Mouse (Mus musculus) macrophage (primary cell): ENCODE results near the gene Nos2. TPM values are rescaled to one million over a fixed set of nuclear protein-coding genes. Genes with fewer than 3 reads are reported as not detected.
"Not testable (repeated sequence)": the region's sequence is repeated elsewhere in the genome, so short reads cannot be mapped to it uniquely, and the experiment has no call there.

Experiments used
- H3K27ac ChIP-seq: fragments of 350-480 bp; formaldehyde crosslinking; 2 replicates; pipeline ENCODE4 v1.9.0; 2021
- H3K36me3 ChIP-seq: fragments of 350-480 bp; formaldehyde crosslinking; 2 replicates; pipeline ENCODE4 v1.9.0; 2021; ENCODE audit errors: inconsistent target
- H3K4me3 ChIP-seq: fragments of 350-480 bp; formaldehyde crosslinking; 2 replicates; pipeline ENCODE4 v1.9.0; 2021; ENCODE audit errors: inconsistent target
- H3K79me2 ChIP-seq: fragments of 350-480 bp; formaldehyde crosslinking; 2 replicates; pipeline ENCODE4 v1.9.0; 2021; ENCODE audit errors: inconsistent target
- WGBS: methylation state at CpG from one replicate; pipeline ENCODE4 v1.1.7; 2026; ENCODE audit warnings: inconsistent platforms; ENCODE audit not compliant: missing documents; 5-methylcytosine and 5-hydroxymethylcytosine counted together
- polyA plus RNA-seq: library from polyadenylated mRNA; stranded (reverse); fragments of 250-400 nt; gene quantifications from 3 replicates; pipeline ENCODE4 v1.2.4, GENCODE M21; 2018; ENCODE audit warnings: inconsistent platforms

The Nos2 gene
- polyA plus RNA-seq, 1 experiment from 2014 or later = 0.49 TPM

DNA sequence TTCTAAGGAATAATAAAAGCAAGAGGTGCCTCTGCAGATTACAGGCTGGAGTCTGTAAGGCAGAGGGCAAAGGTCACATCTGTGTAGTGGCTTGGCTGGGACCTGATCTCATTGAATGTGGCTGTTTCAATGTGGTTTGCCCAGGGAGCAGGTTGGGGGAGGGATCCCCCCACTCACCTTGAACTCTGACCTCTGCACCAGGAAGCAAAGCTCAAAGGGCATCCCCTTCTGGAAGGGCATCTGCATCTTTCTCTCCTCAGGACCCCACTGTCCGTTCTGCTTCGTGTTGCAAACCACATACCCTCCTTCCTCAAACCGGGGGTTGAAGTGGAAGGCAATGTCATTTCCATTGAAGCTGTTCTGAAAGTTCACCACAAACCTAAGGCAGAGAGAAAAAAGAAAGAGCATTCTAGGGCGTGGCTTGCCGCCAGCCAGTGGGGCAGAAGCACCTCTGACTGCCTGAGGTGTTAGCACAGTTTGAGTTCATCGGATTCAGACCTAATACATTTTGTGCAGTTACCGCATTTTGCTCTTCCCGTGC, 52.3 kb downstream of the Nos2 start:
- Histone ChIP-seq H3K79me2 (peaks cover 45% of the 10 kb centered on the region), H3K27ac (no peak overlapping the region), H3K36me3 (peaks cover 99% of the 10 kb centered on the region), H3K4me3 (no peak overlapping the region)
- 46% methylated on average over 8 of the region's 8 CpGs for WGBS

DNA sequence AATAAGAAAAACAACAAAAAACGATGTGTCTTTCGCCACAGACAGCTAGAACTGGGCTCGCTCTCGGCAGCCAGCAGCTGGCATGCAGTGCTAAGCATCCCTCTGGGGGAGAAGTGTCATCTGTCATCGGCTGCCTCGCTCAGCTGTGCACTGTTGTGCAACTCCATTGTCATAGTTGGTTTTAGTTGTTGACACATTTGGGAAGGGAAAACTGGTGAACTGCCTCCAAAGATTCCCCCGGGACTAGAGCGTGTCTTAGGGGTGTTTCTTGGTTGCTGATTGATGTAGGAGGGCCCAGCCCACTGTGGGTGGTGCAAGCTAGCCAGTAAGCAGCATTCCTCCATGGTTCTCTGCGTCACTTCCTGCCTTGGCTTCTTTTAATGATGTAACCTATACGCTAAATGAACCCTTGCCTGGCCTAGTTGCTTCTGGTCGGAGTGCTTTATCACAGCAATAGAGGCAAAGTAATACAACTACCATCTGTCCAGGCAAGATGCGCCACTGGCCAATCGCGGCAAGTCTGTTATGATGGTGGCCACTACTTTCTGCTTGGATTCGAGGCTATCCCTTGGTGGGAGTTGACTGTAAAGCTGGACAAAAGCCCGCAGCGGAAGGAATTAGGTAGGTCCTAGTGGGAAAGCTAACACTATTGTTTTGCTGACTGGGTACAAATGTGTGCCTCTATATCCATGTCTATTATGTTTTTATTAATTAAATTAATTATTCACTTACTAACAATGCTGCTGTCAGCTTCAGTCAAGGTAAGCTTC, 53.0 kb downstream of the Nos2 start:
- H3K27ac ChIP-seq = no peak overlapping the region

DNA sequence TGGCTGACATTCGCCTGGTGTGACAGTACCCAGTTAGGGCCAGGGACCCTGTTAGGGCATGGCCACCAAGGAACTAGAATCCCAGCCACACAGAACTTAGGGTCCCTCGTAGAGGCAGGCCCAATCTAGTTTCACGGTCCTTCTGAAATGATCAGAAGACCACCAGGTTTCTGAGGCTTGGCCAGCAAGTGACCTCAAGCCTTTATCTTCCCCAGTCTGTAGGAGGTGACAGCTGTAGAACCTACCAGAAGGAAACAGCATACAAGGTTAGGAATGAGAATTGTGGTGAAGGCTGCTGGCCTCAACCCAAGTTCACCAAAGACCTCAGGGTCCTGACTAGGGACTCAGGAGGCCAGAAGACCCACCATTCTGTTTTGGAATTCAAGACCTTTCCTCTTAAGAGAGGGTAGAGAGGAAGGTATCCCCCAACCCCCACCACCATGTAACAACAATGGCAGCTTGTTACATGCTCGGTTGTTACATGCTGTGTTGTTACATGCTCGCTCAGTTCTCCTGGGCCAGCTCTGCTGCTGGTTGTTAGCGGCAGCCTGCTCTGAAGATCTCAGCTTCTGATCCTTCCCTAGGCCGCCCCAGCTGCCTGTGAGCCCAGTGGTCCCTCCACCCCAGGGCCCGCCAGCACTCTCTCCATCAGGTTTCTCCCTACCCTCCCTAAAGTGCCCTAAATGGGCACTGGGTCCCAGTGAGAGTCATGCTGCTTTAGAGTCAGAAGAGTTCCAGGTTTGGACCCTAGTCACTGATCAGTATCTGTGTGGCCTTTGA, 56.3 kb downstream of the Nos2 start:
- H3K27ac ChIP-seq = no peak overlapping the region
- no peak overlapping the region for H3K4me3 ChIP-seq
- peaks cover 67% of the 10 kb centered on the region for H3K36me3 ChIP-seq

More for the DNA sequence above, 53.0 kb downstream of the Nos2 start:
- Histone ChIP-seq H3K79me2 (peaks cover 52% of the 10 kb centered on the region), H3K4me3 (no peak overlapping the region), H3K36me3 (peaks cover 99% of the 10 kb centered on the region)
- 68% methylated on average over 17 of the region's 17 CpGs for WGBS

DNA sequence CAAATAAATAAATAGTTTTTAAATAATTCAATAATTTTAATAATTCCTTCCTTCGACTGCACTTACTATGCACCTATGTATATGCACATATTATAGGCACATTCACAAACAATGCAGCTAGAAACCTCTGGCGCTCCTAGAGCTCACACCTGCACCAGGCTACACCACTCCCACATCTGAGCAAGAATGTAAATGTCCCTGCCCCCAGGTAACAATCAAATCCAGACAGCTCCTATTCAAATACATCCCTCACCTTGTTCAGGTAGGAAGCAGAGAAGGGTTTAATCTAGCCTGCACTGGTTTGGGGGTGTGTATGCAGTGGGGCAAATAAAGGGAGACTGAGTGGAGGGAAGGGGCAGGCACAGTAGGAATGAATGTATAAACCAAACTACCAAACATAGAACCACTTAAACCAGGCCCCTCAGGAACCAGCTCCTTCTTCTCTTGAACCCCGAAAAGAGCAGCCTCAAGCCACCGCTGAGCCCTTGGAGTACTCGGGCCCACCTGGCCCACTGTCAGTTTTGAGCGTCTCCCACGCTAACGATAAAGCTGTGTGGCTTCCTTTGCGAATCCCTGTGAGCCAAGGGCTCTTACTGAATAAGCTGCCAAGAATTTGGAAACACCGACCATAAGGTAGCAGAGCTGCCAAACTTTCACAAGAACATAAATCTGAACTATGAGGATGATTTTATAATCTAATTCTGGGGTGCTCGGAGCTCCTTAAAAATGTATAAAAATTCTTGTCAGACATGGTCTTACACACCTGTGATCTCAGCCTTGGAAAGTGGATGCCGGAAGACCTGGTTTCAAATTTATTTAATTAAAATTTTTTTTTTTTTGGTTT, 57.8 kb downstream of the Nos2 start:
- peaks cover 53% of the 10 kb centered on the region for H3K36me3 ChIP-seq
- no peak overlapping the region for H3K4me3 ChIP-seq
- 97% methylated on average over 12 of the region's 12 CpGs for WGBS
- peaks cover 100% of the 10 kb centered on the region for H3K79me2 ChIP-seq
- no peak overlapping the region for H3K27ac ChIP-seq

More for the DNA sequence above, 56.3 kb downstream of the Nos2 start:
- WGBS = 92% methylated on average over 8 of the region's 8 CpGs
- peaks cover 86% of the 10 kb centered on the region for H3K79me2 ChIP-seq

DNA sequence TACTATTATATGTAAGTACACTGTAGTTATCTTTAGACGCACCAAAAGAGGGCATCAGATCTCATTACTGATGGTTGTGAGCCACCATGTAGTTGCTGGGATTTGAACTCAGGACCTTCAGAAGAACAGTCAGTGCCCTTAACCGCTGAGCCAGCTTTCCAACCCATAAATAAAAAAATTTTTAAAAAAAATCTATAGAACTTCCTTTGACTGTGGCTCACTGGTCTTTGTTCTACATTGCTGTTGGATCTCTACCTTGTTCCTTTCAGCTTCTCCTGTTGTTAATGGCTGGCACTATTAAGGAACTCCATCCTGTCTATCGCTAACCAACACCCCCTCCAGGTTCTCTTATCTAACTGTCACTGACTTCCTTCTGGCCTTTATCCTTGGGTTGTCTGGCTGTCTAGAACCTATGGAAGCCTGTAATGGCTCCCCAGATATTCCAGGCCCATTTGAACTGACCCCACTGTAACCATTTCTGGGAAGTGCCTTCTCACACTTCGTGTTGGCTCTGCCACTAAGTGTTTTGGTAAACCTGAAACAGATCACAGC, 59.6 kb downstream of the Nos2 start:
- Histone ChIP-seq H3K36me3 (peaks cover 35% of the 10 kb centered on the region), H3K27ac (no peak overlapping the region), H3K4me3 (no peak overlapping the region), H3K79me2 (peaks cover 100% of the 10 kb centered on the region)
- 60% methylated on average over 4 of the region's 4 CpGs for WGBS

DNA sequence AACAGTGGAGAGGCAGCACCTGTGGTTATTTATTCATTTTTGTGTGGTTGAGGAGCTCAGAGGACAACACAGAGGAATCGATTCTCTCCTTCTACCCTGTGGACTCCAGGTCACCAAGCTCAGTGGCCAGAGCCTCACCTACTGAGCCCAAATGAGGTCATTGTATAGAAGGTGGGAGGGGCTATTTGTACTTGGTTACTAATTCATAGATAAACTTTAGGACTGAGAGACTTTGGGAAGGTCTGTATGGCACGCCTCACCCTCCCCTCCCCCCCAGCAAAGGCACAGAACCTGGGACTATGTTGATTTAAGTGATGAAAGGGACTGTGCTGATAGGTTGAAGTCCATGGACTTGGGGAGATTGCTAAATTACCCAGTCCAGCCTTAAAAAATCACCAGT, 61.5 kb downstream of the Nos2 start:
- H3K27ac ChIP-seq = peak overlapping the region; percentile 89
- 71% methylated on average over 2 of the region's 2 CpGs for WGBS
- H3K36me3 ChIP-seq = peaks cover 16% of the 10 kb centered on the region
- peaks cover 84% of the 10 kb centered on the region for H3K79me2 ChIP-seq
- peak overlapping the region; percentile 96 for H3K4me3 ChIP-seq

DNA sequence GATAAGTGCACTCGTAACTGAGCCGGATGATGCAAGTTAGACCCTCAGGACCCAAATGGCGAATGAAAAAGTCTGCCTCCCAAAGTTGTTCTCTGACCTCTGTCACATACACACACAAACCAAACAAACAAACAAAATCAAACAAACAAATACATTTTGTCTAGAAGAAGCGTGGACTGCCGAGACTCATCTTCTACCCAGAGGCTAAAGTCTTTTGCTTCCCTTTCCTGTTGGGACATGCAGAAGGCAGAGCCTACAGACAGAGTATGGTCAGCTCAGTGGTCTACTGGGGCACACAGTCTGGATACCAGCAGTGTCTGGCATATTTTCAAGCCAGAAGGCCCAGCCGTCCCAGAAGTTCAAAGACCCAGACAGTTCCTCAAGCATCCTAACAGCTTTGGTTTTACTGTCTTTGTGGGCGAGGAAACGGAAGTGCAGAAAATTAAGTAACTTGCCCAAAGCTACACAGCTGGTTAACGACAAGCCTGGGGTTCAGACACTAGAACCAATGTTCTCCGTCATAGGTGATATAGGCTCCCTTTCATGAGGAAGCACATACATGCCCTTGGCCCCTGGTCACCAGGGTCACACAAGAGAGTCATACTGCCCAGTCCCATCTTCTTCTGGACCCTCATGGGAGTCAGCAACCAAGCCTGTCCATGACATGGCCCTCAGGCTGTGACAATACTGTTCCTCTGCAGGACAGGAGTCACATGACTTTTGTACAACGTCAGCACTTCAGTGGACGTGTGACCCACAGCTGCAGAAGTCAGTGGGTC, 62.1 kb downstream of the Nos2 start:
- H3K27ac ChIP-seq = peak overlapping the region; percentile 89
- peaks cover 10% of the 10 kb centered on the region for H3K36me3 ChIP-seq

DNA sequence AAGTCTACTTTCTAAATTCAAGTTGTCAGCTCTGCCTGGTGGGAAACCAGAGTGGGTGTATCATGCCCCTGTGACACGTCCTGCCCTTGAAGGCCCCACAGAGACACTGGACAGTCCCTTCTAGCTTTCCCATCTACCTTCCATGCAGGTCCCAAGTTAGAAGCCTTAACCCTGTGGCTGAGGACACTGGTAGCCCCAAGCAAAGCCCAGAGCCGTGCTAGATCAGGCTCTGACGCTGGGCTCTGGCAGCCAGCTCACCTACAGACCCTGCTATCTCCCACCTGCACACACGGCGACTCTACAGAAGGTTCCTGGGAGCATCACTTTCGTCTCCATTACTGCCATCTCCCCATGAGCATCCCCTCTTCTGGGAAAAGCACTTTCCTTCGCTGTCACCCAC, 63.0 kb downstream of the Nos2 start:
- peaks cover 69% of the 10 kb centered on the region for H3K79me2 ChIP-seq
- peaks cover 1% of the 10 kb centered on the region; the same call in 1 of the 2 replicates for H3K36me3 ChIP-seq
- peak overlapping the region; percentile 89 for H3K27ac ChIP-seq
- peak overlapping the region; percentile 96 for H3K4me3 ChIP-seq
- 27% methylated on average over 7 of the region's 7 CpGs for WGBS

More for the DNA sequence above, 62.1 kb downstream of the Nos2 start:
- H3K79me2 ChIP-seq = peaks cover 78% of the 10 kb centered on the region
- WGBS = 6% methylated on average over 12 of the region's 12 CpGs
- H3K4me3 ChIP-seq = peak overlapping the region; percentile 96

DNA sequence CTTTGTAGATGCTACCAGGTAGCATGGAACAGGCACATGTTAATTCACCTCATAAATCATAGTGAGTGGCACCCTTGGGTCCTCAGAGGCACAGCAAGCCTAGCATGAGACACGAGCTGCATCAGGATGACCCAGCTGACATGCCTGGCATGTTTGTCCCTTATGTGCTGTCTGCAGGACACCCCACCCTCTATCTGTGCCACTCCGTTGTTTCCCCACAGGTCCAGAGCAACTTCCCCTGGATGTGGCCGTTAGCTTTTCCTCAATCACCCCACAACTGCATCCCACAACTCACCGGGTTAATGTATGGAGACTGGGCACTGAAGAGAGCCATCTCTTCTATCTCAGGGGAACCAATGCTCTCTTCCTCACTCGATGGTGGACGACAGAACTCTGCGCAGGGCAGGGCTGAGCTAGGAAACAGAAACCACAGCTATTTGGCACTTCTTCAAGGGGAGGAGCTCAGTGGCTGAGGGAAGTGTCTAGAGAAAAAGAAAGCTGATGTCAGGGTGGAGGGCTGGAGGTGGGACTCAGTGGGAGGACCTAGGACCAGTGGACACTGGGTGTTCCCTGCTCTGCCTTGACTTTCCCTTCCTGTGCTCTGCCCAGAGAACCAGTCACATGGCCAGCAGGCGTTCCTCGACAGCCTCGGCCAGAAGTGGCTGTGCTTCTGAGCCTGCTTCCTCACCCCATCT, 64.0 kb downstream of the Nos2 start, which contains the start of gene Lgals9:
TSS of gene Lgals9 (minus strand) at position 464 of the 695 bp plus-strand sequence.
- H3K27ac ChIP-seq = peak within 1 kb of the TSS; percentile 89
- no peaks in the 10 kb centered on the region; the same call in 1 of the 2 replicates for H3K36me3 ChIP-seq
- H3K79me2 ChIP-seq = peaks cover 58% of the 10 kb centered on the region
- H3K4me3 ChIP-seq = peak within 1 kb of the TSS; percentile 96
- 0% methylated on average over 10 of the region's 10 CpGs for WGBS

DNA sequence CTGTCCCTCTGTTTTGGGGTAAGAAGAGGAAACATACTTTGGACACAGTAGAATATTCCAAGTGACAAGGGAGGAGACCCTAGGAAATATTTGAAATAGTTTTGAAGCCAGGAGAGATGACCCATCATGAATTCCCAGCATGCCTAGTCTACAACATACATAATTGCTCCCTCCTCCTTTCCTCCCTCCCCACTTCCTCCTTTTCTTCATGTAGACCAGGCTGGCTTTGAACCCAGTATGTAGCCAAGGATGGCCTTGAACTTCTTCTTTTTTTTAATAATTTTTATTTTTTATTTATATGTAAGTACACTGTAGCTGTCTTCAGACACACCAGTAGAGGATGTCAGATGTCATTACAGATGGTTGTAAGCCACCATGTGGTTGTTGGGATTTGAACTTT, 64.9 kb downstream of the Nos2 start:
- Histone ChIP-seq H3K4me3 (no peak overlapping the region), H3K36me3 (no peaks in the 10 kb centered on the region; the same call in 1 of the 2 replicates), H3K27ac (peak overlapping the region; percentile 89), H3K79me2 (peaks cover 49% of the 10 kb centered on the region)

DNA sequence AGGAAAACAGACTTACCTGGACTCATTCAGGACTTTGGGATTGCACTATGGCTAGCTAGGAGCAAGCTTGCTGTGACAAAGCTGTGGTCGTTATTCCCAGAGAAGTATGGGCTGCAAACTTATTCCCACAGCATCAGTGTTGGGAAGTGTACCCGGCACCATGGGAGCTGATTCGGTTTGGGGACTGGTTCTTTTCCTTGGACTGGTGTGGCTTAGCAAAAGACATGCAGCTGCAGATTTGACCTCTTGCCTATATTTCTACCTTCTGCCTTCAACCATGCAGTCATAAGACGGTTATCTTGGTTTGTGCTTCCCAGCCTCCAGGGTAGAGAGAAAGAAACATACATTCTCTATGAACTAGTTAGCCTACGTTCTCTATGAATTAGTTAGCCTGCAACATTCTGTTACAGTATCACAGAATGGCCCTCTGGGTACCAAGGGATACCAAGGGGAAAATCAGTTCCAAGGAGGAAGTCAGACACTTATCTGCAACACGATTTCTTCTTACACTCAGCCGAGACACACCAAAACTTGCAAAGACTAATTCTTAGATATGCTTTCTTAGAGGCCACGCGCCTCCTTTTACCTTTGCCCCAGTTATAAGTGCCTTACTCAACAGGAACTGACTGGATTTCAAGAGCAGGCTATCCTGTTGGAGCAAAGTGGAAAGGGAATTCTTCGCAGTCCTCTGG, 65.9 kb downstream of the Nos2 start:
- H3K36me3 ChIP-seq = no peaks in the 10 kb centered on the region; the same call in 1 of the 2 replicates
- H3K27ac ChIP-seq = no peak overlapping the region
- H3K4me3 ChIP-seq = no peak overlapping the region
- peaks cover 40% of the 10 kb centered on the region for H3K79me2 ChIP-seq
- 88% methylated on average over 10 of the region's 10 CpGs for WGBS

DNA sequence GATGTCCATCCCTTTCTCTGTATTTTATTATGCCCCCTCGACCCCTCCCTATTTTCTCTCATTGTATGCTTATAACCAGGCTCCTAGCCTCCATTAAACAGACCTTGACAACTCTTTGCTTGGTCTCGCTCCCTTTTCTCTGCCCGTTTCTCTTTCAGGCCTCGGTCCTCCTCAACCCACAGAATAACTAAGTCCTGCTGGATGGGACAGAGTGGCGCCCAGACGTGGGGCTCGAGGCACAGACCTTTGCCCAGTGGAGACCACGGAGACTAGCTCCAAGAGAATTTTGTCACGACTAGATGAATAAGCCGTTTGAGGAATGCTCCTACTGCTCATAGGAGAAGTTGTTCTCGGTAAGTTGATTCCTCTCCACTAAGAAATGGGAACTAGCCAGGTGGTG, 68.6 kb downstream of the Nos2 start:
- not testable (repeated sequence) for H3K27ac ChIP-seq, H3K4me3 ChIP-seq, H3K36me3 ChIP-seq
- WGBS = 93% methylated on average over 11 of the region's 11 CpGs
- peaks cover 12% of the 10 kb centered on the region for H3K79me2 ChIP-seq
